Mouse (Mus musculus): Measurements from ENCODE around the gene Gtf2i. TPM values are rescaled to one million over a fixed set of nuclear protein-coding genes. Genes with fewer than 3 reads are reported as not detected.

The Gtf2i gene
- polyA plus RNA-seq, 1 experiment from 2014 or later = 127 TPM

- no peak overlapping the region for H3K4me3 ChIP-seq
- H3K9ac ChIP-seq = no peak overlapping the region
- no peak for ATAC-seq (ENCODE audit: extremely low read depth, insufficient number of reproducible peaks, low FRiP score, low TSS enrichment)
- H3K4me2 ChIP-seq = no peak overlapping the region
- H3K27me3 ChIP-seq (replicated peaks) = no peaks in the 10 kb centered on the region
- no peak overlapping the region for H3K27ac ChIP-seq (replicated peaks)
- H3K36me3 ChIP-seq = no peaks in the 10 kb centered on the region
- peaks cover 34% of the 10 kb centered on the region for H3K4me1 ChIP-seq
- 66% methylated on average over 7 of the region's 7 CpGs for WGBS
- no peaks in the 10 kb centered on the region for H3K9me3 ChIP-seq
These were observed 7.1 kb upstream of the Gtf2i start for GRCm38 (mm10) chr5:134321699-134322098.

DNA sequence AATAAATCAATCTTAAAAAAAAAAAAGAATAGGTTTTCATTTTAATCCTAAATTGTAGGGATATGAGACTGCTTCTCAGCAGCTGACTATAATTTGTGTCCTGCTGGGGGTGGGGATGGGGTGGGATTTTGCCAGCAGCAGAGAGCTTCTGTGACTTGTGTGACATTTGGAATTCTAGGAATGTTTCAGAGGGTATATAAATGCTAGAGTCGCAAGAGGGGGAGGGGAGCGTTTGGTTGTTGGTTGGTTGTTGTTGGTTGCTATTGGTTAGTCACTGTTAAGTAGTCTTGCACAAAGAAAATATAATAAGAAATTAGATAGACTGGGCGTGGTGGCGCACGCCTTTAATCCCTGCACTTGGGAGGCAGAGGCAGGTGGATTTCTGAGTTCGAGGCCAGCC lies 4.3 kb upstream of the Gtf2i start:
- no peak overlapping the region for H3K4me2 ChIP-seq
- H3K9me3 ChIP-seq = no peaks in the 10 kb centered on the region
- no peak overlapping the region for H3K27ac ChIP-seq (replicated peaks)
- H3K36me3 ChIP-seq = no peaks in the 10 kb centered on the region
- H3K27me3 ChIP-seq (replicated peaks) = no peaks in the 10 kb centered on the region
- H3K4me3 ChIP-seq = no peak overlapping the region
- 68% methylated on average over 6 of the region's 6 CpGs for WGBS
- H3K9ac ChIP-seq = no peak overlapping the region
- ATAC-seq (ENCODE audit: extremely low read depth, insufficient number of reproducible peaks, low FRiP score, low TSS enrichment) = no peak
- peaks cover 30% of the 10 kb centered on the region for H3K4me1 ChIP-seq

DNA sequence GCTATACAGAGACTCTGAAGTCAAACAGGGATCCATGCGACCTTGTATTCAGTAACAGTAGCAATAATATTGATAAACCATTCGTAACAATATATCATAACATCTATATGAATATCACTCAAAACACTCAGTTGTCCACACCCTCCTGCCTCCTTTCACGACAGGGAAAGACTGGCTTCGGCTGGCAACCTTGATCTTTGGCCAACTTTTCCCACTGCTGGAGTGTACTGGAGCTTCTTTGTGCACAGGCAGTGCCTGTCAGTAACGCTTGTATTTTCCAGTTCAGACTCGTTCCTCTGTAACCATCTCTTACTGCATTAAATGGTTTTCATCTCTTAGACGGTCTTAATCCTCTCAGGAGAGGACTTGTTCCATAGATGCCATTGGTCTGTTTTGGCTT lies 2.2 kb upstream of the Gtf2i start:
- H3K27ac ChIP-seq (replicated peaks) = peak overlapping the region; percentile 100
- H3K4me3 ChIP-seq = no peak overlapping the region
- 59% methylated on average over 7 of the region's 7 CpGs for WGBS
- H3K36me3 ChIP-seq = 0 out of 2 replicates have a peak, but pooled peaks cover 3% of the 10 kb centered on the region
- H3K9me3 ChIP-seq = no peaks in the 10 kb centered on the region
- H3K4me1 ChIP-seq = peaks cover 38% of the 10 kb centered on the region
- H3K27me3 ChIP-seq (replicated peaks) = no peaks in the 10 kb centered on the region
- no peak overlapping the region for H3K9ac ChIP-seq
- 0 out of 2 replicates have a peak overlapping the region, but pooled peaks have one; percentile 87 for H3K4me2 ChIP-seq
- no peak for ATAC-seq (ENCODE audit: extremely low read depth, insufficient number of reproducible peaks, low FRiP score, low TSS enrichment)

DNA sequence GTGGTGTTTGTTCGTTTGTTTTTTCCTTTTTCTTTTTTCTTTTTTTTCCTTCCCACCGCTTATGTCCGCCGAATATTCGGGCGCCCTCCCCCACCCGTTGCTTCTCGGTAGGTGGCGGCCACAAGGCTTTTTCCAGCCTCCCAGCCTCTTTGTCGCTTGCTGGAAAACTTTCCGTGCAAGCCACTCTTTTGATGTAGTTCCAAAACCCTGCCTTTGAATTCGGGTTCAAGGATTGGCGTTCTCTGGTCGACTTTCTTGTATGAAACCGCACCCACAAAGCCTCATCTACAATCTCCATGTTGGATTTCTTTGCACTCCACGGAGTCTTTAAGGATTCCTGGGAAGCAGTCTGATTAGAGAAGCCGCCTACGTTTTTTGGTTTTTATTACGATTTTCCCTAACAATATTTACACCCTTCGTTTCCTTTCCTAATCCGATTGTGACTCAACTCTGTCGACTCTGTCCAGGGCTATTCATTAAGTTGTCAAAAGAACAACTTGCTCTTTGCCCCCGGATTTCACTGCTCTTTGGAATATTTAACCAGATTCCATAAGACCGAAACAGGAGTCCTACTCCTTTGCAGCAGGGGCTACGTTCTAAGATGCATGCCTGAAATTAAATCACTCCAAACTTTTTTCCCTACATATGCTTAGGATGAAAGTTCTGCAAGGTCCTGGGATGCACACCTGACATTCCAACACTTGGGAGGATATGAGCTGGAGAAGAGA lies 1.2 kb upstream of the Gtf2i start:
- 2% methylated on average over 25 of the region's 25 CpGs for WGBS
- peaks cover 46% of the 10 kb centered on the region for H3K4me1 ChIP-seq
- ATAC-seq (ENCODE audit: extremely low read depth, insufficient number of reproducible peaks, low FRiP score, low TSS enrichment) = no peak
- peak overlapping the region; percentile 87 for H3K4me2 ChIP-seq
- no peaks in the 10 kb centered on the region for H3K27me3 ChIP-seq (replicated peaks)
- H3K9ac ChIP-seq = peak overlapping the region; percentile 90
- H3K36me3 ChIP-seq = peaks cover 12% of the 10 kb centered on the region
- H3K4me3 ChIP-seq = peak overlapping the region; percentile 96
- H3K9me3 ChIP-seq = no peaks in the 10 kb centered on the region
- peak overlapping the region; percentile 100 for H3K27ac ChIP-seq (replicated peaks)

- Histone ChIP-seq H3K9ac (peak overlapping the region; percentile 100), H3K36me3 (peaks cover 28% of the 10 kb centered on the region), H3K9me3 (no peaks in the 10 kb centered on the region), H3K27ac (replicated peaks) (peak overlapping the region; percentile 100), H3K4me3 (peak overlapping the region; percentile 96), H3K27me3 (replicated peaks) (no peaks in the 10 kb centered on the region), H3K4me1 (peaks cover 53% of the 10 kb centered on the region), H3K4me2 (peak overlapping the region; percentile 87)
- peak; percentile 12; the same call in 1 of the 2 replicates for ATAC-seq (ENCODE audit: extremely low read depth, insufficient number of reproducible peaks, low FRiP score, low TSS enrichment)
- under 1% methylated on average over 32 of the region's 64 CpGs for WGBS
These were observed 389 bp downstream of the Gtf2i start for GRCm38 (mm10) chr5:134314068-134314674.

DNA sequence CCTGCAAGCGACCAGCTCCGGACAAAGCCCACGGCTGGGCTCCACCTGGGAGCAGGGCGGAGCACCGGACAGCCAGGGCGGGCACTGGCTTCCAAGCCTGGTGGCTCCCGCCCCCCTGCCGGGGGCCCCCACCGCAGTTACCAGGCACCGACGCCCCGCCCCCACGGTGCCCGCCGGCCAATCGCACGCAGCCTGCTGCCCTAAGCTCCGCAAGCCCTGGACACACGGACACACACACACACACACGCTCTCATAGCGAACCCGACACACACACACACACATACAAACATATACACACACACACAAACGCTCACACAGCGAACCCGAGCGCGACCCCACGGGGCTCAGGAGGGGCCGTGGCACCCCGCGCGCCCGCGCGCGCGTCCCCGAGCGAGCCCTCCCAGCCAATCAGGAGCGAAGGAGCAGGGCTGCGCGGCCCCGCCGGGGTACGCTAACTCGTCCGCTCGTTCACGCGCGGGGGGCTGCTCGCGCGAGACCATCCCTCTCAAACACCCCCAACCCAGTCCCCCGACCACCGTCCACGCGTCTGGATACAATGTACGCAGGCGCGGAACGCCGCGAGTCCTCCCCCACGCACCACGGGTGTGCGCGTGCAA lies 1.0 kb downstream of the Gtf2i start:
- peak overlapping the region; percentile 87 for H3K4me2 ChIP-seq
- H3K36me3 ChIP-seq = peaks cover 32% of the 10 kb centered on the region
- WGBS = under 1% methylated on average over 59 of the region's 68 CpGs
- peaks cover 50% of the 10 kb centered on the region for H3K4me1 ChIP-seq
- H3K27ac ChIP-seq (replicated peaks) = peak overlapping the region; percentile 100
- H3K4me3 ChIP-seq = peak overlapping the region; percentile 96
- peak overlapping the region; percentile 100 for H3K9ac ChIP-seq
- H3K9me3 ChIP-seq = no peaks in the 10 kb centered on the region
- H3K27me3 ChIP-seq (replicated peaks) = no peaks in the 10 kb centered on the region
- ATAC-seq (ENCODE audit: extremely low read depth, insufficient number of reproducible peaks, low FRiP score, low TSS enrichment) = peak; percentile 82

DNA sequence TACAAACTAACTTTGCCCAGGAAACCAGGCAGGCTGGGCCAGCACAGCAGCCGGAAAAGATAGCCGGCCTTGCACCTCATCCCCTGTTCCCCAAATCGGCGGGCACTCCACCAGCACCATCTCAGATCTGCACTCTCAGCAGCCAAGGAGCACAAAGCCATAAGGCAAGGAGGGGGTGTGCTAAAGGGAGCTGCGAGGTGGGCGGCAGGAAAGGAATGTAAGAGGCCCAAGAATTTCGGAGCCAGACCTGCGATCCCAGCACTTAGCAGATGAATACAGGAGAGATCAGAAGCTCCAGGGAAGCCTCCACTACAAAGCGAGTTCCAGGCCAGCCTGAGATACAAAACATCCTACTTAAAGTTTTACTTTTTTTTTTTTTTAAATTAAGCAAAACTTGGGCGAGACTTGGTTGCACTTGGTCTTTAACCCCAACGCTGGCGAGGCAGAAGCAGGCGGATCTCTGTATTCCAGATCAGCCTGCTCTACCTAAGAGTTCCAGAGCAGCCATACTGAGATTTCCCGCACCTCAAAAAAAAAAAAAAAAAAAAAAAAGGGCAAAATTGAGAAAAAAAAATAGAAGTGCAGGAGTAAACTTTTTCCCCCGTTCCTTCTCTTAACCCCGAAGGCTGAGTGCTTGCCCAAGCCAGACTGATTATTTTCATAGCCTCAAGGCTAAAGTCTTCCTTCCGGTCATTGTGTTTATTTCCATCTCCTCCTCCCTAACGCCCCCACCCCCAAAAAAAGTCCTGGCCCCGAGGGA lies 1.7 kb downstream of the Gtf2i start:
- H3K27ac ChIP-seq (replicated peaks) = peak overlapping the region; percentile 100
- peaks cover 49% of the 10 kb centered on the region for H3K4me1 ChIP-seq
- WGBS = 7% methylated on average over 19 of the region's 19 CpGs
- no peak for ATAC-seq (ENCODE audit: extremely low read depth, insufficient number of reproducible peaks, low FRiP score, low TSS enrichment)
- H3K9me3 ChIP-seq = no peaks in the 10 kb centered on the region
- peak overlapping the region; percentile 87 for H3K4me2 ChIP-seq
- H3K4me3 ChIP-seq = peak overlapping the region; percentile 96
- H3K36me3 ChIP-seq = peaks cover 39% of the 10 kb centered on the region
- H3K27me3 ChIP-seq (replicated peaks) = no peaks in the 10 kb centered on the region
- peak overlapping the region; percentile 100 for H3K9ac ChIP-seq

- Histone ChIP-seq H3K27me3 (replicated peaks) (no peaks in the 10 kb centered on the region), H3K4me1 (peaks cover 50% of the 10 kb centered on the region), H3K4me2 (peak overlapping the region; percentile 87), H3K4me3 (peak overlapping the region; percentile 96), H3K27ac (replicated peaks) (peak overlapping the region; percentile 100), H3K9me3 (no peaks in the 10 kb centered on the region), H3K9ac (peak overlapping the region; percentile 100), H3K36me3 (peaks cover 48% of the 10 kb centered on the region)
- WGBS = 74% methylated on average over 6 of the region's 6 CpGs
- ATAC-seq (ENCODE audit: extremely low read depth, insufficient number of reproducible peaks, low FRiP score, low TSS enrichment) = no peak
These were observed 2.6 kb downstream of the Gtf2i start for GRCm38 (mm10) chr5:134311894-134312411.

DNA sequence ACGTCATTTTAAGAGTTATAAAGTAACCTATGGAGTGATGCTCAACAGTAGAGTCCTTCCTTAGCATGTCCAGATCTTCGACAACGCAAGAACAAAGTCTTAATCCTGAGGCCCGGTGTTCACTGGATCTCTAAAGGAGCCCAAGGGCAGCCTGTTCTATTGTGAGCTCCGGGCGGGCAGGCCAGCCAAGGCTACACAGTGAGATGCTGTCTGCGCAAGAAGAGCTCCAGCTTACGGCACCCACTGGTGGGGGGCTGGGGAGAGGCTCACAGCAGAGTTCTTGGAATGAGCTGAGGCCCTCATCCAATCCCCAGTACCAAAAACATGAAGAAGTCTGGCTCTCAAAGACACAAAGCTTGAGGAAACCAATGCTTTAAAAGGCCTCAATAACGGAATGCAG lies 4.4 kb downstream of the Gtf2i start:
- H3K36me3 ChIP-seq = peaks cover 66% of the 10 kb centered on the region
- H3K4me1 ChIP-seq = peaks cover 41% of the 10 kb centered on the region
- no peaks in the 10 kb centered on the region for H3K9me3 ChIP-seq
- no peak for ATAC-seq (ENCODE audit: extremely low read depth, insufficient number of reproducible peaks, low FRiP score, low TSS enrichment)
- H3K27me3 ChIP-seq (replicated peaks) = no peaks in the 10 kb centered on the region
- H3K4me3 ChIP-seq = no peak overlapping the region
- H3K4me2 ChIP-seq = no peak overlapping the region
- WGBS = 90% methylated on average over 9 of the region's 9 CpGs
- no peak overlapping the region for H3K9ac ChIP-seq
- no peak overlapping the region for H3K27ac ChIP-seq (replicated peaks)

DNA sequence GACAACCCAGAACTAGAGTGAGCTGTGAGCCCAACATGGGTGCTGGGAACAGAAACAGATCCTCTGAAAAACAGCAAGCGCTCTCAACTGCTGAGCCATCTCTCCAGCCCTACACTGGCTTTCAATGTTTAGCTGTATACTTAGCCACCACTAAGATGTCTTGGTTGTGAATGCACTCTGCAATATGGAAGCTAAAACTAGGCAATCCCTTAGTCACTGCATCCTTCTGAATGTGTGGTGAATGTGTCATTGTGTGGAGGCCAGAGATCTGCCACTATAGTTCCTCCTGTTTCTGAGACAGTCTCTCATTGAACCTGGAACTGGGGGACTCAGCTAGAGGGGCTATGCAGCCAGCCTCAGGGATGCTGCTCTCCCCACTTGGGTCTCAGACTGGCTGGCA lies 5.2 kb downstream of the Gtf2i start:
- H3K9me3 ChIP-seq = no peaks in the 10 kb centered on the region
- no peak overlapping the region for H3K4me3 ChIP-seq
- peaks cover 41% of the 10 kb centered on the region for H3K4me1 ChIP-seq
- H3K9ac ChIP-seq = no peak overlapping the region
- WGBS = 92% methylated on average over 1 of the region's 1 CpGs
- no peaks in the 10 kb centered on the region for H3K27me3 ChIP-seq (replicated peaks)
- H3K27ac ChIP-seq (replicated peaks) = no peak overlapping the region
- H3K36me3 ChIP-seq = peaks cover 74% of the 10 kb centered on the region
- no peak overlapping the region for H3K4me2 ChIP-seq
- ATAC-seq (ENCODE audit: extremely low read depth, insufficient number of reproducible peaks, low FRiP score, low TSS enrichment) = no peak

DNA sequence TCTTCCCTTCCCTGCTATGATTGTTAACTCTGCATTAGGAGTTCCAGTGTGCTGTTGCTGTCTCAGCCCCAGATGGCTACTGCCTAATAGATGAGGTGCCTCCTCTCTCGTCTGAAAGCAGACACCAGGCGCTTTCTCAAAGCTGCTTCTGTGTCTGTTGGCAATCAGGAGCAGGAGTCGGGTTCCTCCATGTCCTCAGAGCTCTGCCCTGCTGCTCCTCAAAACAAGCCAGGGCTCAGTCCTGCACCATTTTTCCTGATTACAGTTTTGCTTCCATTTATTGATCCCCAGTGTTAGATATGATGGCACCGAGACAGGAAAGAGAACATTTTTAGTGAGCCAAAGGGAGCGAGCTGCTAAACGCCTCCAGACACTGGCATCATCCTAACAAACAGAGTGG lies 9.9 kb downstream of the Gtf2i start:
- no peak for ATAC-seq (ENCODE audit: extremely low read depth, insufficient number of reproducible peaks, low FRiP score, low TSS enrichment)
- Histone ChIP-seq H3K27ac (replicated peaks) (no peak overlapping the region), H3K4me3 (no peak overlapping the region), H3K4me1 (peaks cover 21% of the 10 kb centered on the region), H3K9me3 (peaks cover 4% of the 10 kb centered on the region; the same call in 1 of the 2 replicates), H3K36me3 (peaks cover 97% of the 10 kb centered on the region), H3K4me2 (no peak overlapping the region), H3K9ac (no peak overlapping the region), H3K27me3 (replicated peaks) (no peaks in the 10 kb centered on the region)
- 80% methylated on average over 6 of the region's 6 CpGs for WGBS

All from heart, embryonic 13.5 days (tissue).